Mouse (Mus musculus) forebrain, embryonic 13.5 days (tissue): ENCODE measurements around the gene Mylpf. TPM values are rescaled to one million over a fixed set of nuclear protein-coding genes. Genes with fewer than 3 reads are reported as not detected.

Source experiments
- ATAC-seq: fragments of 200-750 bp; cut with Nextera tagmentation; 2 replicates; pipeline ENCODE4 v1.8.0; 2017
- H3K27ac ChIP-seq: fragments of 300-500 bp; sonication (generic); 2 replicates; pipeline ENCODE4 v1.5.1; 2015; ENCODE audit warnings: inconsistent platforms, mild to moderate bottlenecking, moderate library complexity
- H3K27me3 ChIP-seq: fragments of 300-500 bp; sonication (generic); 2 replicates; pipeline ENCODE4 v1.6.1; 2015; ENCODE audit warnings: mild to moderate bottlenecking, inconsistent platforms
- H3K36me3 ChIP-seq: fragments of 300-500 bp; sonication (generic); 2 replicates; pipeline ENCODE4 v1.6.1; 2015; ENCODE audit warnings: mild to moderate bottlenecking, inconsistent platforms; ENCODE audit not compliant: poor library complexity, severe bottlenecking
- H3K4me1 ChIP-seq: fragments of 300-500 bp; sonication (generic); 2 replicates; pipeline ENCODE4 v1.6.1; 2015; ENCODE audit warnings: inconsistent platforms
- H3K4me2 ChIP-seq: fragments of 300-500 bp; sonication (generic); 2 replicates; pipeline ENCODE4 v1.6.1; 2015; ENCODE audit warnings: inconsistent platforms, mild to moderate bottlenecking, moderate library complexity
- H3K4me3 ChIP-seq: fragments of 300-500 bp; sonication (generic); 2 replicates; pipeline ENCODE4 v1.5.1; 2015; ENCODE audit warnings: mild to moderate bottlenecking, inconsistent platforms
- H3K9ac ChIP-seq: fragments of 300-500 bp; sonication (generic); 2 replicates; pipeline ENCODE4 v1.6.1; 2015; ENCODE audit warnings: mild to moderate bottlenecking, inconsistent platforms
- H3K9me3 ChIP-seq: fragments of 300-500 bp; sonication (generic); replicated peaks from 2 replicates; pipeline ENCODE4 v1.6.1; 2016; ENCODE audit warnings: inconsistent platforms
- WGBS: fragments of 180-500 bp; shearing (Covaris S2); methylation state at CpG from one replicate; pipeline ENCODE4 v1.1.7; 2015; 5-methylcytosine and 5-hydroxymethylcytosine counted together
- polyA plus RNA-seq: library from polyadenylated mRNA; unstranded; fragments of >200 nt; fragmentation: Nextera tagmentation; extraction: Ambion mirVana; gene quantifications from 2 replicates; pipeline ENCODE4 v1.2.1, GENCODE M21; 2015

Mylpf gene
- polyA plus RNA-seq, 1 experiment from 2014 or later = 9.8 TPM

DNA sequence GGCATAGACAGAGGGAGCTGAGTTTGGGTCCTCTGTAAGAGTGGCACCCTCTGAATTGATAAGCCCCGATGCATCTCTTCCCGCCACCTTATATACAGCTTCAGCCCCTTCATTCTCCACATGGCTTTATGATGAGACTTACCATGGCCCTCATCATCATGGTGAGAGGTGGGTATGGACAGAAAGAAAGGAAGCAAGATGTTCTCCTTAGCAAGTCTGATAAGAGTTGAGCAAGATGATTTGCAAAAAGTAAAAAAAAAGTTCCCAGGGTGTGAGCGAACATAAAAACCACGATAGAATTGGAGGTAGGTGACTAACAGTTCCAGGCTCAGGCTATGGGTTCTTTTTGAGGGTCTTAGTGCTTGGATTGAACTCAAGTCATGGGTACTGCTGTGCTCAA lies 10.0 kb downstream of the Mylpf start:
- ATAC-seq = no peak
- 95% methylated on average over 4 of the region's 4 CpGs for WGBS
- H3K4me1 ChIP-seq = peaks cover 5% of the 10 kb centered on the region; the same call in 1 of the 2 replicates
- peaks cover 3% of the 10 kb centered on the region; the same call in 1 of the 2 replicates for H3K36me3 ChIP-seq
- no peak overlapping the region for H3K9ac ChIP-seq
- H3K4me2 ChIP-seq = no peak overlapping the region
- H3K27me3 ChIP-seq = peaks cover 9% of the 10 kb centered on the region
- H3K27ac ChIP-seq = no peak overlapping the region
- no peaks in the 10 kb centered on the region for H3K9me3 ChIP-seq
- H3K4me3 ChIP-seq = no peak overlapping the region

GRCm38 (mm10) chr7:127220440-127220839 lies 11.8 kb downstream of the Mylpf start:
- H3K4me3 ChIP-seq = no peak overlapping the region
- H3K36me3 ChIP-seq = peaks cover 5% of the 10 kb centered on the region; the same call in 1 of the 2 replicates
- H3K4me1 ChIP-seq = no peaks in the 10 kb centered on the region
- WGBS = 86% methylated on average over 6 of the region's 6 CpGs
- H3K9me3 ChIP-seq = no peaks in the 10 kb centered on the region
- H3K4me2 ChIP-seq = no peak overlapping the region
- H3K9ac ChIP-seq = no peak overlapping the region
- H3K27me3 ChIP-seq = no peaks in the 10 kb centered on the region
- H3K27ac ChIP-seq = no peak overlapping the region
- ATAC-seq = no peak

- no peak overlapping the region for H3K4me2 ChIP-seq
- H3K27me3 ChIP-seq = no peaks in the 10 kb centered on the region
- H3K4me1 ChIP-seq = no peaks in the 10 kb centered on the region
- 98% methylated on average over 3 of the region's 3 CpGs for WGBS
- no peak for ATAC-seq
- no peak overlapping the region for H3K27ac ChIP-seq
- no peaks in the 10 kb centered on the region for H3K9me3 ChIP-seq
- H3K36me3 ChIP-seq = peaks cover 5% of the 10 kb centered on the region; the same call in 1 of the 2 replicates
- no peak overlapping the region for H3K4me3 ChIP-seq
- H3K9ac ChIP-seq = no peak overlapping the region
Measured at GRCm38 (mm10) chr7:127223106-127223505, 14.4 kb downstream of the Mylpf start.

DNA sequence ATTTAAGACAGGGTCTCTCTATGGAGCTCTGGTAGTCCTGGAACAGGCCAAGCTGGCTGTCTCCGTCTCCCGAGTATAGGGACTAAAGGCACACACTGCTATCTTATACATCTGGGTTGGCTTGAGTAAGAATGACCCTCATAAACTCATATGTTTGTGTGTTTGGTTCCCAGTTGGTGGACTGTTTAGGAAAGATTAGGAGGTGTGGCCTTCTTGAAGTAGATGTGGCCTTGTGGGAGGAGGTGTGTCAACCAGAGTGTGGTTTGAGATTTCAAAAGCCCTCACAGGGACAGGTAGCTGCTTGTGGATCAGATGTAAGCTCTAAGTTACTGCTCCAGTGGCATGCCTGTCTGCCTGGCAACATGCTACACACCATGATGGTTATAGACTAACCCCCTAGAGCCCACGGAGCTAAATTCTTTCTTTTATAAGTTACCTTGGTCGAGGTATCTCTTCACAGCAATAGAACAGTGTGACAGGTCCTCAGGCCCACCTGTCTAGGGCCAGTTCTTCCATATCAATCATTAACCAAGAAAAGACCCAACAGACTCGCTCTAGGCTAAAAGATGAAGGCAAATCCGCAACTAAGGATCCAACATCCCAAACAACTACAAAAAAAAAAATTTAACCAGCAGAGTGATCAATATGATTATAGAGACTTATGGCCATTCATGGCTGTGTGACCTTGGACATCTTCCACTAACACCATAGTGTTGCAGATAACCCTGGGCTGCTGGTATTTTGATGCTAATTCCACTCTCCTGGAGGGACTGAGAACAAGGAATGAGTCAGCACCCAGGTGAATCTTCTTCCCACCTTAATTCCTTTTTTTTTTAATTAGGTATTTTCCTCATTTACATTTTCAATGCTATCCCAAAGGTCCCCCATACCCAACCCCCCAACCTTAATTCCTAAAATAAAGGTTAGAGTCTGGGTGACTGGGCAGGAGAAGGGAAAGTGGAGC lies 15.1 kb downstream of the Mylpf start:
- H3K4me1 ChIP-seq = no peaks in the 10 kb centered on the region
- no peak overlapping the region for H3K27ac ChIP-seq
- no peaks in the 10 kb centered on the region for H3K9me3 ChIP-seq
- H3K4me3 ChIP-seq = no peak overlapping the region
- WGBS = 90% methylated on average over 6 of the region's 6 CpGs
- H3K9ac ChIP-seq = no peak overlapping the region
- H3K27me3 ChIP-seq = no peaks in the 10 kb centered on the region
- peaks cover 8% of the 10 kb centered on the region; the same call in 1 of the 2 replicates for H3K36me3 ChIP-seq
- H3K4me2 ChIP-seq = no peak overlapping the region
- ATAC-seq = no peak

GRCm38 (mm10) chr7:127224616-127225015 lies 15.9 kb downstream of the Mylpf start:
- Histone ChIP-seq H3K4me1 (peaks cover 2% of the 10 kb centered on the region), H3K9me3 (no peaks in the 10 kb centered on the region), H3K9ac (no peak overlapping the region), H3K4me3 (no peak overlapping the region), H3K4me2 (no peak overlapping the region), H3K36me3 (peaks cover 14% of the 10 kb centered on the region; the same call in 1 of the 2 replicates), H3K27ac (no peak overlapping the region), H3K27me3 (no peaks in the 10 kb centered on the region)
- WGBS = 92% methylated on average over 6 of the region's 6 CpGs
- no peak for ATAC-seq

- Histone ChIP-seq H3K4me2 (no peak overlapping the region), H3K27ac (no peak overlapping the region), H3K36me3 (peaks cover 20% of the 10 kb centered on the region; the same call in 1 of the 2 replicates), H3K9ac (no peak overlapping the region), H3K4me1 (peaks cover 9% of the 10 kb centered on the region), H3K27me3 (no peaks in the 10 kb centered on the region), H3K9me3 (no peaks in the 10 kb centered on the region), H3K4me3 (no peak overlapping the region)
- WGBS = 89% methylated on average over 11 of the region's 11 CpGs
- ATAC-seq = no peak
Measured at GRCm38 (mm10) chr7:127225147-127225995, 16.7 kb downstream of the Mylpf start.

DNA sequence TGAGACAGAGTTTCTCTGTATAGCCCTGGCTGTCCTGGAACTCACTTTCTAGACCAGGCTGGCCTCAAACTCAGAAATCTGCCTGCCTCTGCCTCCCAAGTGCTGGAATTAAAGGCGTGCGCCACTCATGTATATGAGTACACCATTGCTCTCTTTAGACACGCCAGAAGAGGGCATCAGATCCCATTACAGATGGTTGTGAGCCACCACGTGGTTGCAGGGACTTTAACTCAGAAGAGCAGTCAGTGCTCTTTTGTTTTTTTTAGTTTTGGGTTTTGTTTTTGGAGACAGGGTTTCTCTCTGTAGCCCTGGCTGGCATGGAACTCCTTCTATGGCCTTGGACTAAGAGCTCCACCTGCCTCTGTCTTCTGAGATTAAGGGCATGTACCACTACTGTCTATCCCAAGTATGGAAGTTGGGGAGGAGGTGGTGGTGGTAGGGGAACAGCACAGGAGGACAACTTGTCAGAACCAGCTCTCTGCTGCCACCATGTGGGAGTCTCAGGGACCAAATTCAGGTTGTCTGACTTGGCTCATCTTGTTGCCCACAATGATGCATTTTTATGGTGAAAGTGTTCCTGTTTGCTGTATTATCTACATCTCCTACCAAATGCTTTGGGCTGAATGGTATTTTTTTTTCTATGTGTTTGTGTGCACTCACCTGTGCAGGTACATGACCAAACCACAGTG lies 20.1 kb downstream of the Mylpf start:
- ATAC-seq = no peak
- no peaks in the 10 kb centered on the region for H3K27me3 ChIP-seq
- no peak overlapping the region for H3K4me3 ChIP-seq
- 58% methylated on average over 4 of the region's 4 CpGs for WGBS
- no peaks in the 10 kb centered on the region for H3K9me3 ChIP-seq
- no peak overlapping the region for H3K9ac ChIP-seq
- H3K4me2 ChIP-seq = no peak overlapping the region
- H3K36me3 ChIP-seq = peaks cover 24% of the 10 kb centered on the region; the same call in 1 of the 2 replicates
- peaks cover 24% of the 10 kb centered on the region for H3K4me1 ChIP-seq
- H3K27ac ChIP-seq = 0 out of 2 replicates have a peak overlapping the region, but pooled peaks have one; percentile 22

DNA sequence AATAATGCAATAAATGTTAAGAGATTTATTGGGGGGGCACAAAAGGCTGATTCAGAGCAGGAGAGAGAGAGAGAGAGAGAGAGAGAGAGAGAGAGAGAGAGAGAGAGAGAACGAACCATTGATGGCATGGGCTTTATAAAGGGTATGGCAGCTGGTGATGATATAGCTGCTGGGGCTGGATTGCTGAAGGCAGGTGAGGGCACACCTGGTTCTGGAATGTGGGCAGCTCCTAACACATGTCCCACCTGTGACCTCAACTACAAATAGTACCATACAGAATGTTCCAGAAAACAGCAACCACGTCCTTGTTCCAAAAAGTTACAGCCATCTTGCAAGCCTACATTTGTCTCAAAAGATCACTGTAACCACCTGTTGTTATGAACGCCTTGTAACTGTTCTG lies 22.7 kb downstream of the Mylpf start:
- no peaks in the 10 kb centered on the region for H3K9me3 ChIP-seq
- H3K4me3 ChIP-seq = peak overlapping the region; percentile 94
- no peaks in the 10 kb centered on the region for H3K27me3 ChIP-seq
- H3K4me1 ChIP-seq = peaks cover 38% of the 10 kb centered on the region
- peaks cover 39% of the 10 kb centered on the region for H3K36me3 ChIP-seq
- ATAC-seq = no peak
- WGBS = 66% methylated on average over 3 of the region's 3 CpGs
- H3K4me2 ChIP-seq = peak overlapping the region; percentile 90
- peak overlapping the region; percentile 97 for H3K9ac ChIP-seq
- H3K27ac ChIP-seq = peak overlapping the region; percentile 99; the same call in 1 of the 2 replicates

DNA sequence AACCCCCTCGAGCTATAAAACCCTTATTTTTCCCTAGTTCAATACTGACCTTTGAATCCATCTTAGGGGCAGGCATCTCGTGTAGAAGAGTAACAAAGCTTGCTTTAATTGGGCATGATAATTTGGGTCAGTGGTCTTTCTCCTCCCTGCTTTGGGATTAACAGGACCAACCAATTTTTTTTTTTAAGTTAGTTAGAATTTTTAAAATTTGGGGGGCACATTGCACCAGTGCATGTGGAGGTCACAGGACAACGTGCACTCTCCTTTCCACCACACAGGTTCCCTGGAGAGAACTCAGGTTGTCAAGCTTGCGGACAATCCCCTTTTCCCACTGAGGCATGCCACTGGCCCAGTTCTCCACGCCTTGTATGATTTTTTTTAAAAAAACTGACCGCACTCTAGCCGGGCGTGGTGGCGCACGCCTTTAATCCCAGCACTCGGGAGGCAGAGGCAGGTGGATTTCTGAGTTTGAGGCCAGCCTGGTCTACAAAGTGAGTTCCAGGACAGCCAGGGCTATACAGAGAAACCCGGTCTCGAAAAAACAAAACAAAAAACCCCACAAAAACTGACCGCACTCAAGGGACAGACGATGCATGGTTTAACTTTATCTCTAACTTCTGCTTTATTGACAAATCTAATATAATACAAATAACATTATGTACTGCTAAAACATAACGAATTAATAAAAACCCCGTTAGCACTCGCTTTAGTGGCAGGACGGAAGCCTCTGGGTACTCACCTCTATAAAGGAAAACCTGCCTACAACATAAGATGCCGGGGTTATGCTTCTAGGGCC lies 23.3 kb downstream of the Mylpf start:
- Histone ChIP-seq H3K4me1 (peaks cover 42% of the 10 kb centered on the region), H3K4me2 (peak overlapping the region; percentile 90), H3K4me3 (peak overlapping the region; percentile 94), H3K36me3 (peaks cover 45% of the 10 kb centered on the region), H3K27ac (peak overlapping the region; percentile 99), H3K9ac (peak overlapping the region; percentile 97), H3K9me3 (no peaks in the 10 kb centered on the region), H3K27me3 (no peaks in the 10 kb centered on the region)
- no peak for ATAC-seq
- WGBS = 4% methylated on average over 20 of the region's 20 CpGs

DNA sequence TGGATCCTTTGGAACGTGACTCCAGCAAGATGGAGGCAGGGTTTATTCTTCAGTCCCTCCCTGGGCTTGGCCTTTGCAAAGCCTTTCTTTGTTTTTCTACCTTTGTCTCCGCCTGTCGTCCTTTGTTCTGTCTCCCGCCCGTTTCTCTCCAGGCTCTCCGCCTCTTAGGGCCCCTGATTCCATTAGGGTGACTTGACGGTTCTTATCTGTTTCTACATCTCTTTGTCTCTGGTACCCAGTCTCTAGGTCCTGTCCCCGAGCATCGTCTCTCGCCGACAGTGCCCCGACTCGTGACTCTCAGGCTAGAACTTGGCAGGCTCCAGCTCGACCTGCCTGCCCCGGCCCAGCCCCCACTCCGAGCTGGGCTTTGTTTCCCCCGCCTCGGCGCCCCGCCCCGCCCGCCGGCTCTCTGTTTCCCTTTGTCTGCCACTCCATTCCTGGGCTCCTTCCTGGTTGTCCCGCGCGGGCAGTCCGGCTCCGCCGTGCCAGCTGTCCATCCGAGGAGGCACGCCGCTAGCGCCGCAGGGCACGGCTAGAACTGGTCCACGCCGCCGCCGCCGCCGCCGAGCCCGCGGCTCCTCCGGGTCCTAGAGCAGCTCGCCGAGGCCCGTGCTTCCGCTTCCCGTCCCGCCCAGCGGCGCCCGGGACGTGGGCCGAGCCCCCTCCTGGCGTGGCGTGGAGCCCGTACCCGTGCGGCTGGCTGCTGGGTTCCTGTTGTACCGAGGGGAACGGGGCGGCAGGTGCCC lies 24.1 kb downstream of the Mylpf start, which contains the start of the genes Zfp553 and Sept1:
TSS of gene Zfp553 (plus strand) at position 440 of the 746 bp plus-strand sequence.
TSS of gene Sept1 (minus strand) at position 509 of the 746 bp plus-strand sequence.
- WGBS = under 1% methylated on average over 62 of the region's 64 CpGs
- H3K9ac ChIP-seq = peak within 1 kb of the TSS; percentile 97
- peaks cover 42% of the 10 kb centered on the region for H3K4me1 ChIP-seq
- peak within 1 kb of the TSS; percentile 90 for H3K4me2 ChIP-seq
- H3K27ac ChIP-seq = peak within 1 kb of the TSS; percentile 99
- peak within 1 kb of the TSS; percentile 94 for H3K4me3 ChIP-seq
- peak; percentile 94 for ATAC-seq
- peaks cover 53% of the 10 kb centered on the region for H3K36me3 ChIP-seq
- no peaks in the 10 kb centered on the region for H3K9me3 ChIP-seq
- H3K27me3 ChIP-seq = no peaks in the 10 kb centered on the region
